Mouse (Mus musculus) left cerebral cortex, adult 8-10 months (tissue): ENCODE measurements at regions not wholly inside any gene's neighbourhood (a gene's known extent, or its start where the extent isn't known, plus 50 kb on each side); places are given as distances from the start of the nearest gene placed in this dataset.

Source experiments
- DNase-seq, 2 experiments: peaks; one replicate each; pipeline ENCODE4 v3.0.0; 2022; ENCODE audit warnings: low spot score in 2 of 2

GRCm38 (mm10) chr15:24992665-24993324 is 420.8 kb downstream of the Basp1 start:
- peak in 1 of 2 experiments; percentile 62 for DNase-seq

- no peak for DNase-seq
Observed at GRCm38 (mm10) chr15:24990082-24990786, 423.3 kb downstream of the Basp1 start.

GRCm38 (mm10) chr15:24980841-24981240 is 432.7 kb downstream of the Basp1 start:
- DNase-seq: no peak

- DNase-seq: no peak
Observed at GRCm38 (mm10) chr15:24972020-24972419, 441.5 kb downstream of the Basp1 start.

- DNase-seq: peak; percentile 13 to 67
Observed at GRCm38 (mm10) chr15:24969391-24969812, 444.2 kb downstream of the Basp1 start.

GRCm38 (mm10) chr15:24968636-24969317 is 444.8 kb downstream of the Basp1 start:
- DNase-seq: no peak

GRCm38 (mm10) chr15:24929742-24930141 is 483.8 kb downstream of the Basp1 start:
- no peak for DNase-seq

GRCm38 (mm10) chr15:24911866-24912265 is 501.7 kb downstream of the Basp1 start:
- DNase-seq: no peak

GRCm38 (mm10) chr15:24911466-24911865 is 502.1 kb downstream of the Basp1 start:
- no peak for DNase-seq

GRCm38 (mm10) chr15:24906957-24907356 is 506.6 kb downstream of the Basp1 start:
- peak in 1 of 2 experiments; percentile 26 for DNase-seq

GRCm38 (mm10) chr15:24878846-24879245 is 534.7 kb downstream of the Basp1 start:
- no peak for DNase-seq

GRCm38 (mm10) chr15:24877711-24878598 is 535.6 kb downstream of the Basp1 start:
- no peak for DNase-seq

- no peak for DNase-seq
Observed at GRCm38 (mm10) chr15:24876157-24876731, 537.3 kb downstream of the Basp1 start.

GRCm38 (mm10) chr15:24840271-24840670 is 573.3 kb downstream of the Basp1 start:
- no peak for DNase-seq

- DNase-seq: no peak
Observed at GRCm38 (mm10) chr15:24838390-24838789, 575.2 kb downstream of the Basp1 start.

GRCm38 (mm10) chr15:24827881-24828280 is 585.7 kb downstream of the Basp1 start:
- DNase-seq: no peak

GRCm38 (mm10) chr15:24827259-24827658 is 586.3 kb downstream of the Basp1 start:
- no peak for DNase-seq

- no peak for DNase-seq
Observed at GRCm38 (mm10) chr15:24796836-24797235, 616.7 kb downstream of the Basp1 start.

GRCm38 (mm10) chr15:24793381-24793780 is 620.2 kb downstream of the Basp1 start:
- no peak for DNase-seq

GRCm38 (mm10) chr15:24786336-24786735 is 627.2 kb downstream of the Basp1 start:
- no peak for DNase-seq

GRCm38 (mm10) chr15:24778234-24778633 is 635.3 kb downstream of the Basp1 start:
- no peak for DNase-seq
